Mouse (Mus musculus): ENCODE data around the gene Galc. TPM values are rescaled to one million over a fixed set of nuclear protein-coding genes. Genes with fewer than 3 reads are reported as not detected.

Gene Galc
- polyA plus RNA-seq, 1 experiment from 2014 or later, result 10.6 TPM

- Histone ChIP-seq H3K27me3 (ENCODE audit: insufficient read depth, low read length) (no peaks in the 10 kb centered on the region), H3K9ac (no peak overlapping the region), H3K9me3 (ENCODE audit: low read depth, low read length) (no peaks in the 10 kb centered on the region), H3K36me3 (ENCODE audit: insufficient read depth) (no peaks in the 10 kb centered on the region), H3K4me1 (ENCODE audit: insufficient read depth) (no peaks in the 10 kb centered on the region), H3K4me2 (no peak overlapping the region), H3K27ac (ENCODE audit: low read depth) (no peak overlapping the region), H3K4me3 (ENCODE audit: low read depth, low read length) (no peak overlapping the region)
- no peak for ATAC-seq (ENCODE audit: insufficient read depth)
- no peak for DNase-seq
- TF ChIP-seq CTCF (IDR thresholded peaks at IDR 0.05; ENCODE audit: low read depth), result no peak
- 82% methylated on average over 3 of the region's 3 CpGs for WGBS
Measured at GRCm38 (mm10) chr12:98284477-98284876, 25.2 kb upstream of the Galc start.

- H3K4me3 ChIP-seq (ENCODE audit: low read depth, low read length), result no peak overlapping the region
- H3K9me3 ChIP-seq (ENCODE audit: low read depth, low read length), result no peaks in the 10 kb centered on the region
- no peak overlapping the region for H3K4me2 ChIP-seq
- no peak overlapping the region for H3K27ac ChIP-seq (ENCODE audit: low read depth)
- H3K9ac ChIP-seq, result no peak overlapping the region
- TF ChIP-seq CTCF (IDR thresholded peaks at IDR 0.05; ENCODE audit: low read depth), result peak; percentile 11; the same call in 1 of the 2 replicates
- ATAC-seq (ENCODE audit: insufficient read depth) (peak; percentile 14; the same call in 1 of the 2 replicates), DNase-seq (no peak)
- no peaks in the 10 kb centered on the region for H3K4me1 ChIP-seq (ENCODE audit: insufficient read depth)
- no peaks in the 10 kb centered on the region for H3K36me3 ChIP-seq (ENCODE audit: insufficient read depth)
- WGBS, result 60% methylated on average over 3 of the region's 3 CpGs
- no peaks in the 10 kb centered on the region for H3K27me3 ChIP-seq (ENCODE audit: insufficient read depth, low read length)
Measured at GRCm38 (mm10) chr12:98283487-98283860, 24.2 kb upstream of the Galc start.

- Histone ChIP-seq H3K9me3 (ENCODE audit: low read depth, low read length) (no peaks in the 10 kb centered on the region), H3K4me2 (no peak overlapping the region), H3K27me3 (ENCODE audit: insufficient read depth, low read length) (no peaks in the 10 kb centered on the region), H3K36me3 (ENCODE audit: insufficient read depth) (no peaks in the 10 kb centered on the region), H3K9ac (no peak overlapping the region), H3K4me3 (ENCODE audit: low read depth, low read length) (no peak overlapping the region), H3K4me1 (ENCODE audit: insufficient read depth) (no peaks in the 10 kb centered on the region), H3K27ac (ENCODE audit: low read depth) (no peak overlapping the region)
- TF ChIP-seq CTCF (IDR thresholded peaks at IDR 0.05; ENCODE audit: low read depth), result no peak
- ATAC-seq (ENCODE audit: insufficient read depth) (no peak; the same call in 1 of the 2 replicates), DNase-seq (no peak)
- 74% methylated on average over 14 of the region's 14 CpGs for WGBS
Measured at GRCm38 (mm10) chr12:98282776-98283486, 23.7 kb upstream of the Galc start.

- Histone ChIP-seq H3K4me2 (no peak overlapping the region), H3K4me3 (ENCODE audit: low read depth, low read length) (no peak overlapping the region), H3K27ac (ENCODE audit: low read depth) (no peak overlapping the region), H3K27me3 (ENCODE audit: insufficient read depth, low read length) (no peaks in the 10 kb centered on the region), H3K9ac (no peak overlapping the region), H3K36me3 (ENCODE audit: insufficient read depth) (no peaks in the 10 kb centered on the region), H3K4me1 (ENCODE audit: insufficient read depth) (no peaks in the 10 kb centered on the region), H3K9me3 (ENCODE audit: low read depth, low read length) (no peaks in the 10 kb centered on the region)
- no peak for DNase-seq
- 70% methylated on average over 8 of the region's 8 CpGs for WGBS
- TF ChIP-seq CTCF (IDR thresholded peaks at IDR 0.05; ENCODE audit: low read depth), result no peak
- no peak for ATAC-seq (ENCODE audit: insufficient read depth)
Measured at GRCm38 (mm10) chr12:98280996-98281395, 21.7 kb upstream of the Galc start.

GRCm38 (mm10) chr12:98280530-98280929, 21.3 kb upstream of the Galc start:
- Histone ChIP-seq H3K27ac (ENCODE audit: low read depth) (no peak overlapping the region), H3K4me3 (ENCODE audit: low read depth, low read length) (no peak overlapping the region), H3K9ac (no peak overlapping the region), H3K27me3 (ENCODE audit: insufficient read depth, low read length) (no peaks in the 10 kb centered on the region), H3K9me3 (ENCODE audit: low read depth, low read length) (no peaks in the 10 kb centered on the region), H3K36me3 (ENCODE audit: insufficient read depth) (no peaks in the 10 kb centered on the region), H3K4me1 (ENCODE audit: insufficient read depth) (no peaks in the 10 kb centered on the region), H3K4me2 (no peak overlapping the region)
- no peak; the same call in 1 of the 2 replicates for ATAC-seq (ENCODE audit: insufficient read depth)
- TF ChIP-seq CTCF (IDR thresholded peaks at IDR 0.05; ENCODE audit: low read depth), result peak; percentile 83
- 27% methylated on average over 5 of the region's 5 CpGs for WGBS
- DNase-seq, result peak; percentile 81

GRCm38 (mm10) chr12:98272433-98272832, 13.2 kb upstream of the Galc start:
- DNase-seq, result no peak
- WGBS, result 44% methylated on average over 7 of the region's 7 CpGs
- no peak overlapping the region for H3K27ac ChIP-seq (ENCODE audit: low read depth)
- no peak overlapping the region for H3K4me3 ChIP-seq (ENCODE audit: low read depth, low read length)
- no peaks in the 10 kb centered on the region for H3K4me1 ChIP-seq (ENCODE audit: insufficient read depth)
- H3K9me3 ChIP-seq (ENCODE audit: low read depth, low read length), result no peaks in the 10 kb centered on the region
- no peaks in the 10 kb centered on the region for H3K36me3 ChIP-seq (ENCODE audit: insufficient read depth)
- no peak overlapping the region for H3K9ac ChIP-seq
- no peaks in the 10 kb centered on the region for H3K27me3 ChIP-seq (ENCODE audit: insufficient read depth, low read length)
- no peak overlapping the region for H3K4me2 ChIP-seq
- TF ChIP-seq CTCF (IDR thresholded peaks at IDR 0.05; ENCODE audit: low read depth), result no peak
- ATAC-seq (ENCODE audit: insufficient read depth), result no peak

- H3K9me3 ChIP-seq (ENCODE audit: low read depth, low read length), result no peaks in the 10 kb centered on the region
- no peak overlapping the region for H3K9ac ChIP-seq
- 26% methylated on average over 12 of the region's 12 CpGs for WGBS
- peak overlapping the region; percentile 13; the same call in 1 of the 2 replicates for H3K4me3 ChIP-seq (ENCODE audit: low read depth, low read length)
- TF ChIP-seq CTCF (IDR thresholded peaks at IDR 0.05; ENCODE audit: low read depth), result no peak
- DNase-seq (no peak), ATAC-seq (ENCODE audit: insufficient read depth) (no peak)
- no peaks in the 10 kb centered on the region for H3K4me1 ChIP-seq (ENCODE audit: insufficient read depth)
- no peaks in the 10 kb centered on the region for H3K27me3 ChIP-seq (ENCODE audit: insufficient read depth, low read length)
- peak overlapping the region; percentile 53 for H3K4me2 ChIP-seq
- H3K27ac ChIP-seq (ENCODE audit: low read depth), result no peak overlapping the region
- no peaks in the 10 kb centered on the region for H3K36me3 ChIP-seq (ENCODE audit: insufficient read depth)
Measured at GRCm38 (mm10) chr12:98270810-98271566, 11.7 kb upstream of the Galc start.

All from lung, embryonic 14.5 days (tissue).